Mouse (Mus musculus) retina, adult 2 months (tissue): ENCODE measurements at regions not wholly inside any gene's neighbourhood (a gene's known extent, or its start where the extent isn't known, plus 50 kb on each side); places are given as distances from the start of the nearest gene placed in this dataset.

ENCODE experiments used
- DNase-seq: peaks from one replicate; pipeline ENCODE4 v3.0.0-alpha.2; 2012; ENCODE audit warnings: low read depth, low spot score

- no peak for DNase-seq
Measured at GRCm38 (mm10) chr3:143595081-143595480, 609.9 kb downstream of the Lmo4 start.

GRCm38 (mm10) chr3:143594676-143595075 is 610.3 kb downstream of the Lmo4 start:
- DNase-seq = no peak

GRCm38 (mm10) chr3:143586653-143587052 is 618.4 kb downstream of the Lmo4 start:
- no peak for DNase-seq

- no peak for DNase-seq
Measured at GRCm38 (mm10) chr3:143584692-143585603, 620.1 kb downstream of the Lmo4 start.

GRCm38 (mm10) chr3:143576338-143577007 is 628.5 kb downstream of the Lmo4 start:
- no peak for DNase-seq

GRCm38 (mm10) chr3:143575737-143576136 is 629.3 kb downstream of the Lmo4 start:
- no peak for DNase-seq

GRCm38 (mm10) chr3:143574035-143574864 is 630.8 kb downstream of the Lmo4 start:
- no peak for DNase-seq

GRCm38 (mm10) chr3:143569930-143570329 is 635.1 kb downstream of the Lmo4 start:
- DNase-seq = no peak

- no peak for DNase-seq
Measured at GRCm38 (mm10) chr3:143565067-143565466, 640.0 kb downstream of the Lmo4 start.

- no peak for DNase-seq
Measured at GRCm38 (mm10) chr3:143542811-143543210, 661.0 kb upstream of the Pkn2 start.

GRCm38 (mm10) chr3:143527982-143528381 is 646.2 kb upstream of the Pkn2 start:
- DNase-seq = no peak

GRCm38 (mm10) chr3:143527274-143527673 is 645.5 kb upstream of the Pkn2 start:
- DNase-seq = no peak

- DNase-seq = no peak
Measured at GRCm38 (mm10) chr3:143512517-143513249, 630.9 kb upstream of the Pkn2 start.

GRCm38 (mm10) chr3:143509531-143509930 is 627.7 kb upstream of the Pkn2 start:
- DNase-seq = no peak

GRCm38 (mm10) chr3:143508280-143508679 is 626.5 kb upstream of the Pkn2 start:
- DNase-seq = no peak

GRCm38 (mm10) chr3:143501017-143501416 is 619.2 kb upstream of the Pkn2 start:
- no peak for DNase-seq

- DNase-seq = no peak
Measured at GRCm38 (mm10) chr3:143495389-143495788, 613.6 kb upstream of the Pkn2 start.

- no peak for DNase-seq
Measured at GRCm38 (mm10) chr3:143477916-143478610, 596.3 kb upstream of the Pkn2 start.

GRCm38 (mm10) chr3:143475461-143475860 is 593.7 kb upstream of the Pkn2 start:
- no peak for DNase-seq

- DNase-seq = no peak
Measured at GRCm38 (mm10) chr3:143447005-143447709, 565.4 kb upstream of the Pkn2 start.
